Mouse (Mus musculus) cortical plate, adult 2 months (tissue): Measurements from ENCODE around the gene Mafg.
A peak's percentile ranks its signal among the peaks of the same experiment; 100 is the strongest.

Source experiments
- CTCF ChIP-seq: fragments of 200-500 bp; IDR thresholded peaks from 2 replicates; pipeline ENCODE4 v1.5.1; 2011; ENCODE audit warnings: mild to moderate bottlenecking, control low read depth, low read length; ENCODE audit not compliant: insufficient read depth; ENCODE audit errors: extremely low read depth
- POLR2A ChIP-seq: fragments of 200-500 bp; IDR thresholded peaks from 2 replicates; pipeline ENCODE4 v1.6.1; 2011; ENCODE audit warnings: mild to moderate bottlenecking, low read length, control low read depth; ENCODE audit not compliant: insufficient read depth; ENCODE audit errors: extremely low read depth

DNA sequence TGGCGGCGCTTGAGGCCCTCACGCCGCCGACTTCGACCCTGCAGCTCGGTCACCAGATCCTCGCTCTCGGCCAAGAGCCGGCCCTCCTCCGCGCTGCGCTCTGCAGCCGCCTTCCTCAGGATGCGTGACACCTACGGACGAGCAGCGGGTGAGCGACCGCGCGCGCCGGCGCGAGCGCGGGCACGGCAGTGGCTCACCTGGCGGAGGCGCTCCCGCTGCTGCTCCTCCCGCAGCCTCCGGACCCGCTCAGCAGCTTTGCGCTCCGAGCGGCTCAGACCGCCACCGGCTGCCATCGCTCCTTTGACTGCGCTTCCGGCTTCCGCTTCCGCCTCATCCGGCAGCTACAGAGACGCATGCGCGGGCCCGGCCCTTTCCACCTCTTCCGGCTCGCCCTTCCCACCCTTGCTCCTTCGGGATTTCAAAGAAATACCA, 8.7 kb downstream of the Mafg start:
- no peak for TF ChIP-seq CTCF
- peak; percentile 81 for TF ChIP-seq POLR2A
